Comparison of ENCODE assay signal across 8 mouse cellular contexts in genomic region chr6:29433038-29433803, GRCm38 (mm10). TPM values are rescaled to one million over a fixed set of nuclear protein-coding genes. Genes with fewer than 3 reads are reported as not detected.
DNase-seq lines count a peak whose midpoint lies in the region; ATAC-seq lines count a peak whose summit lies in the region.

Flnc (plus strand) TSS chr6:29433256.

- H3K36me3 ChIP-seq in kidney, embryonic 16.5 days (ENCODE audit: insufficient read depth, low read length): no peaks in the 10 kb centered on the region
- no peaks in the 10 kb centered on the region for H3K36me3 ChIP-seq in midbrain, embryonic 11.5 days (ENCODE audit: control insufficient read depth, insufficient read depth, low read length)

- H3K4me1 ChIP-seq in kidney, embryonic 16.5 days (ENCODE audit: insufficient read depth, low read length): peaks cover 47% of the 10 kb centered on the region
- peaks cover 34% of the 10 kb centered on the region for H3K4me1 ChIP-seq in midbrain, embryonic 11.5 days (ENCODE audit: control insufficient read depth, insufficient read depth, low read length)

- H3K4me3 ChIP-seq in kidney, embryonic 16.5 days (ENCODE audit: low read length): peak within 1 kb of the TSS; percentile 61
- peak within 1 kb of the TSS; percentile 44 for H3K4me3 ChIP-seq in midbrain, embryonic 11.5 days (ENCODE audit: low read depth, low read length)

- no peaks in the 10 kb centered on the region for H3K9me3 ChIP-seq in kidney, embryonic 16.5 days (ENCODE audit: low read length)
- no peaks in the 10 kb centered on the region for H3K9me3 ChIP-seq in midbrain, embryonic 11.5 days (ENCODE audit: control insufficient read depth, low read length)

- no peak within 1 kb of the TSS for H3K27ac ChIP-seq in kidney, embryonic 16.5 days (ENCODE audit: low read length)
- no peak within 1 kb of the TSS for H3K27ac ChIP-seq in midbrain, embryonic 11.5 days (ENCODE audit: low read depth, low read length)

- under 1% methylated on average over 60 of the region's 77 CpGs for WGBS in kidney, embryonic 16.5 days
- WGBS in midbrain, embryonic 11.5 days: under 1% methylated on average over 69 of the region's 77 CpGs

- peaks cover 25% of the 10 kb centered on the region; the same call in 1 of the 2 replicates for H3K27me3 ChIP-seq in kidney, embryonic 16.5 days (ENCODE audit: insufficient read depth, low read length)
- peaks cover 34% of the 10 kb centered on the region for H3K27me3 ChIP-seq in midbrain, embryonic 11.5 days (ENCODE audit: control insufficient read depth, insufficient read depth, low read length)

- ATAC-seq in kidney, embryonic 16.5 days (ENCODE audit: low FRiP score, low TSS enrichment): peak; percentile 23
- ATAC-seq in midbrain, embryonic 11.5 days (ENCODE audit: low FRiP score): peak; percentile 22

- DNase-seq in ovary, postnatal 10 days (ENCODE audit: low spot score): peak; percentile 49
- no peak for DNase-seq in ovary, adult 18-20 months (ENCODE audit: low spot score)
- peak; percentile 55 for DNase-seq in embryo, embryonic 11 days
- DNase-seq in heart, adult 8-10 months (ENCODE audit: low spot score): peak; percentile 40
- DNase-seq in midbrain, embryonic 11.5 days (ENCODE audit: low spot score, missing footprints): peak; percentile 94
- DNase-seq in testis, postnatal 14 days (ENCODE audit: low spot score): peak; percentile 39
- DNase-seq in left cerebral cortex, adult 9 months (ENCODE audit: low spot score in 2 of 2): no peak

- H3K4me2 ChIP-seq in kidney, embryonic 16.5 days (replicated peaks; ENCODE audit: low read depth, low read length): peak within 1 kb of the TSS; percentile 89
- H3K4me2 ChIP-seq in midbrain, embryonic 11.5 days: peak within 1 kb of the TSS; percentile 74

- peak within 1 kb of the TSS; percentile 69 for H3K9ac ChIP-seq in kidney, embryonic 16.5 days (replicated peaks; ENCODE audit: low read length)
- H3K9ac ChIP-seq in midbrain, embryonic 11.5 days (ENCODE audit: low read length): peak within 1 kb of the TSS; percentile 53

RNA-seq across cellular contexts. Expression of gene Flnc, which starts in this region (rescaled TPM):
- 100 to 1,000 TPM; 195 to 305 (median 272) TPM for total RNA-seq in heart, adult 8-10 months (2022)
- 7.9 and 8.0 TPM in 2 replicates for polyA plus RNA-seq in kidney, embryonic 16.5 days (2015; fragmentation: Nextera tagmentation; extraction: Ambion mirVana)
- polyA plus RNA-seq in midbrain, embryonic 11.5 days (2014; fragmentation: Nextera tagmentation; extraction: Ambion mirVana): 1.8 and 2.5 TPM in 2 replicates

Comparison
In these comparisons a context has a peak if more than half of its experiments do, and no peak if none do; other contexts are left out.
1. DNase-seq: peak in ovary, postnatal 10 days (single experiment), embryo, embryonic 11 days (single experiment), heart, adult 8-10 months (single experiment), midbrain, embryonic 11.5 days (single experiment) and testis, postnatal 14 days (single experiment); none in ovary, adult 18-20 months (single experiment) and left cerebral cortex, adult 9 months (0 of 2).